ENCODE assay signal across 9 mouse cellular contexts in the genomic region with DNA sequence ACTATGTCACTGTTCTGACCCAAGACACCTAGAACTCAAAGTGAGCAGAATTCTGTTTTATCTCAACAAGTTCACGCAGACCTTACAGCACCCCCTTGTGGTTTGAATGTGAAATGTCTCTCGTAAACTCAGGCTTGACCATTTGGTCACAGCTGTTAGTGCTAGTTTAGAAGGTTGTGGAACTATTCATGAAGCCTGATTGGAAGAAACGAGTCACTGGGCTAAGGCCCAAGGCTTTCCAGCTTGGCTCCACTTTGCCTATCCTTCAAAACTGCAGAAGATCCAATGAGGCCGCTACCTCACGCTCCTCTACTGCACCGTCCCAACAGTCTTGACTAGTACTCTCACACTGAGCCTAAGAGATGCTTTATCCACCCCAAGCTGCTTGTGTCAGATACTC. TPM values are rescaled to one million over a fixed set of nuclear protein-coding genes. Genes with fewer than 3 reads are reported as not detected.
DNase-seq lines count a peak whose midpoint lies in the region; ATAC-seq and TF ChIP-seq lines count a peak whose summit lies in the region.
"Had no signal": no experiment of that assay in that cellular context is flagged by ENCODE, and none has a peak within 500 bp of the region (broad histone marks: within the 10 kb centered on the region; RNA-seq: fewer than 3 reads in every experiment).

No protein-coding gene starts in this region.

- H3K9ac ChIP-seq in heart, adult 2 months (ENCODE audit: low read depth, low read length), result no peak overlapping the region
- H3K9ac ChIP-seq in heart, embryonic 11.5 days (ENCODE audit: low read depth, low read length), result no peak overlapping the region
- H3K9ac ChIP-seq: limb, embryonic 12.5 days had no signal

- no peak for ATAC-seq in heart, embryonic 11.5 days (replicated peaks; ENCODE audit: insufficient number of reproducible peaks, low FRiP score, low TSS enrichment)

- H3K4me1 ChIP-seq in heart, adult 2 months (ENCODE audit: control insufficient read depth, insufficient read depth, low read length), result peaks cover 9% of the 10 kb centered on the region
- H3K4me1 ChIP-seq in heart, embryonic 11.5 days (ENCODE audit: control insufficient read depth, insufficient read depth, low read length), result no peaks in the 10 kb centered on the region

- H3K27ac ChIP-seq in heart, adult 2 months, result no peak overlapping the region
- no peak overlapping the region for H3K27ac ChIP-seq in heart, embryonic 11.5 days (ENCODE audit: low read depth, low read length)
- H3K27ac ChIP-seq: limb, embryonic 12.5 days had no signal

- no peak for TF ChIP-seq POLR2A in heart, adult 2 months (IDR thresholded peaks at IDR 0.05; ENCODE audit: insufficient read depth, low read depth, low read length)

- intact Hi-C loops in heart, adult 2 months (cut with DNase I), result no loop called here
- intact Hi-C loops in gastrocnemius, postnatal 14 days (cut with DNase I; ENCODE audit: low total_unique reads), result no loop called here

- peak; percentile 61 to 66 for DNase-seq in heart, adult 2 months
- peak; percentile 55 for DNase-seq in CD4-positive helper T cell, adult 2 months (ENCODE audit: low read depth, low spot score)
- peak; percentile 55 for DNase-seq in adipocyte (ENCODE audit: low spot score)
- peak; percentile 15 for DNase-seq in embryo, embryonic 9.5 days (ENCODE audit: extremely low spot score)
- DNase-seq in kidney, postnatal 14 days, result peak; percentile 67
- DNase-seq in naive thymus-derived CD4-positive, alpha-beta T cell, adult 2 months (ENCODE audit: low read depth), result peak; percentile 74
- no peak for DNase-seq in gastrocnemius, postnatal 14 days

- peak; percentile 90 for TF ChIP-seq CTCF in heart, adult 2 months (IDR thresholded peaks at IDR 0.05)

- H3K4me2 ChIP-seq in heart, embryonic 11.5 days, result no peak overlapping the region
- H3K4me2 ChIP-seq: limb, embryonic 12.5 days had no signal

- no peak overlapping the region for H3K4me3 ChIP-seq in heart, adult 2 months
- H3K4me3 ChIP-seq in heart, embryonic 11.5 days (ENCODE audit: low read depth, low read length), result no peak overlapping the region
- H3K4me3 ChIP-seq: limb, embryonic 12.5 days had no signal

- no peaks in the 10 kb centered on the region for H3K9me3 ChIP-seq in heart, embryonic 11.5 days (replicated peaks; ENCODE audit: control insufficient read depth, low read length)
- H3K9me3 ChIP-seq: limb, embryonic 12.5 days had no signal

- no peaks in the 10 kb centered on the region for H3K27me3 ChIP-seq in heart, adult 2 months (ENCODE audit: control insufficient read depth, insufficient read depth, low read length)
- H3K27me3 ChIP-seq in heart, embryonic 11.5 days (ENCODE audit: control insufficient read depth, insufficient read depth, low read length), result no peaks in the 10 kb centered on the region
- H3K27me3 ChIP-seq: limb, embryonic 12.5 days had no signal

- TF ChIP-seq EP300 in heart, adult 2 months (IDR thresholded peaks at IDR 0.05; ENCODE audit: insufficient read depth, low read depth, low read length), result no peak

- H3K36me3 ChIP-seq in heart, adult 2 months (ENCODE audit: control insufficient read depth, insufficient read depth, low read length), result peaks cover 56% of the 10 kb centered on the region
- H3K36me3 ChIP-seq in heart, embryonic 11.5 days (ENCODE audit: control insufficient read depth, insufficient read depth, low read length), result peaks cover 17% of the 10 kb centered on the region

- peaks cover 12% of the 10 kb centered on the region for H3K79me2 ChIP-seq in heart, adult 2 months (replicated peaks; ENCODE audit: control insufficient read depth, insufficient read depth, low read length)

- WGBS in heart, adult 2 months, result 55% methylated on average over 6 of the region's 6 CpGs
- 79% methylated on average over 6 of the region's 6 CpGs for WGBS in heart, embryonic 11.5 days (ENCODE audit: insufficient replicate concordance)

RNA-seq across cellular contexts. Expression of a gene that starts 10.7 kb away (rescaled TPM):
- total RNA-seq in heart, adult 2 months (2021), result 10 to 100 TPM; 51.8 to 59.7 TPM
- polyA plus RNA-seq in heart, adult 2 months (2012; rRNA removed), result 67.0 and 114 TPM in 2 replicates
- 23.0 and 27.2 TPM in 2 replicates for polyA plus RNA-seq in heart, embryonic 11.5 days (2014; fragmentation: Nextera tagmentation; extraction: Ambion mirVana)
- total RNA-seq in gastrocnemius, postnatal 14 days (2021), result 10 to 100 TPM; 33.7 to 39.5 TPM

RNA-seq across cellular contexts. Expression of a gene that starts 18.6 kb away (rescaled TPM):
- total RNA-seq in heart, adult 2 months (2021), result 10 to 100 TPM; 19.1 to 20.3 TPM
- 12.7 and 23.9 TPM in 2 replicates for polyA plus RNA-seq in heart, adult 2 months (2012; rRNA removed)
- polyA plus RNA-seq in heart, embryonic 11.5 days (2014; fragmentation: Nextera tagmentation; extraction: Ambion mirVana), result 31.4 and 32.2 TPM in 2 replicates
- 1 to 10 TPM; 7.2 to 8.2 TPM for total RNA-seq in gastrocnemius, postnatal 14 days (2021)

RNA-seq across cellular contexts. Expression of a gene that starts 41.8 kb away (rescaled TPM):
- not detected for total RNA-seq in heart, adult 2 months (2021)
- polyA plus RNA-seq in heart, adult 2 months (2012; rRNA removed), result 0.08 and 0.09 TPM in 2 replicates
- polyA plus RNA-seq in heart, embryonic 11.5 days (2014; fragmentation: Nextera tagmentation; extraction: Ambion mirVana), result not detected in 2 replicates
- total RNA-seq in gastrocnemius, postnatal 14 days (2021), result not detected
- polyA plus RNA-seq: limb, embryonic 12.5 days had no signal
